Comparison of ENCODE assay signal across 8 mouse cellular contexts in the genomic region with DNA sequence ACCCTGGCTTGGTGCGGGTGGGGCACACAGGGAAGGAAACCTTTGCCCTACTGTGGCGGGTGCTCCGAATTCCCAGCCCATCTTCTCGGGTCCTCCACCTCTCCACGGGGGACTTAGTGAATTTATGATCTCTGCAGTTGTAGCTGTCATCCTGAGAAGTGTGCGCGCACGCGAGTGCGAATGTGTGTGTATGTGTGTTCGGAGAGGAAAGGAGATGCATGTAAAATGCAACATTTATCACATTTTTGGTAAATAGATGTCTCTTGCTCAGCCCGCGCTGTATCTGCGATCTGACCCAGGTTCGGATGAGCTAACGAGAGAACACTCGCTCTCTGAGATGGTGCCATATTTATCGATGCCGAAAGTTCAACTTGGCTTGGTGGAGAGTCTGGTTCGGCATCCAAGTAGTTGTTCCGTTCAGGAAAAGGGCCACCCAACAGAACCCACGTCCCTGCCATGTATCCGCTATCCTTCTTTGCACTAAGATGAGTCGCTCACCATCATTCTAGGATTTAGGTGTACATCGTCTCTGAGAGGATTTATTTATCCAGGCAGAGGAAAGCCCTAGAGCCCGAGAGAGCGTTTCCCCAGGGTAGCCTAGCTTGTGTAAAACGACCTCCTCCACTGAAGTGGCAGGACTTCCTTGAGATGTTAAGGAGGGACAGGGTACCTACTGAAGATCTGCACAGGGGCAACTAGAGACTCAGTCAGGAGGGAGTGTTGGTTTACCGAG. TPM values are rescaled to one million over a fixed set of nuclear protein-coding genes. Genes with fewer than 3 reads are reported as not detected.
A peak's percentile ranks its signal among the peaks of the same experiment; 100 is the strongest.
DNase-seq lines count a peak whose midpoint lies in the region; ATAC-seq and TF ChIP-seq lines count a peak whose summit lies in the region.

No protein-coding gene starts in this region.

- no peaks in the 10 kb centered on the region for H3K9me3 ChIP-seq in ES-E14 (ENCODE audit: control insufficient read depth, insufficient read depth, low read depth, low read length)
- H3K9me3 ChIP-seq in embryonic facial prominence, embryonic 10.5 days: no peaks in the 10 kb centered on the region
- no peaks in the 10 kb centered on the region for H3K9me3 ChIP-seq in hindbrain, embryonic 13.5 days
- H3K9me3 ChIP-seq in limb, embryonic 14.5 days (ENCODE audit: control insufficient read depth, low read length): no peaks in the 10 kb centered on the region
- H3K9me3 ChIP-seq in neural tube, embryonic 11.5 days (ENCODE audit: control insufficient read depth, low read length): no peaks in the 10 kb centered on the region

- WGBS in embryonic facial prominence, embryonic 10.5 days: under 1% methylated on average over 29 of the region's 29 CpGs
- under 1% methylated on average over 29 of the region's 29 CpGs for whole genome bisulfite sequencing in hindbrain, embryonic 13.5 days
- WGBS in limb, embryonic 14.5 days: under 1% methylated on average over 29 of the region's 29 CpGs
- under 1% methylated on average over 29 of the region's 29 CpGs for WGBS in neural tube, embryonic 11.5 days

- ATAC-seq in hindbrain, embryonic 13.5 days (ENCODE audit: low FRiP score): no peak
- no peak for ATAC-seq in limb, embryonic 14.5 days (ENCODE audit: low FRiP score, low read depth)
- no peak; the same call in 1 of the 2 replicates for ATAC-seq in neural tube, embryonic 11.5 days (ENCODE audit: insufficient read depth, low FRiP score, low TSS enrichment)
- ATAC-seq in megakaryocyte-erythroid progenitor cell, adult 5-6 weeks (replicated peaks; ENCODE audit: low FRiP score, low TSS enrichment, poor library complexity, severe bottlenecking): no peak

- H3K4me2 ChIP-seq in hindbrain, embryonic 13.5 days: peak overlapping the region; percentile 81
- peak overlapping the region; percentile 80 for H3K4me2 ChIP-seq in limb, embryonic 14.5 days (replicated peaks; ENCODE audit: low read depth, low read length, severe bottlenecking)
- peak overlapping the region; percentile 94 for H3K4me2 ChIP-seq in neural tube, embryonic 11.5 days (ENCODE audit: low read depth)

- H3K4me1 ChIP-seq in ES-E14 (ENCODE audit: control insufficient read depth in 2 of 2, insufficient read depth in 2 of 2, low read length in 2 of 2, poor library complexity in 1 of 2): peaks cover 2 to 3% of the 10 kb centered on the region in 2 experiments; a peak in 1 of 4 replicates
- H3K4me1 ChIP-seq in embryonic facial prominence, embryonic 10.5 days: peaks cover 14% of the 10 kb centered on the region
- peaks cover 11% of the 10 kb centered on the region; the same call in 1 of the 2 replicates for H3K4me1 ChIP-seq in hindbrain, embryonic 13.5 days (replicated peaks)
- H3K4me1 ChIP-seq in limb, embryonic 14.5 days (ENCODE audit: control insufficient read depth, insufficient read depth, low read length): peaks cover 12% of the 10 kb centered on the region
- H3K4me1 ChIP-seq in neural tube, embryonic 11.5 days (ENCODE audit: control insufficient read depth, insufficient read depth, low read length): peaks cover 2% of the 10 kb centered on the region; the same call in 1 of the 2 replicates

- H3K27me3 ChIP-seq in embryonic facial prominence, embryonic 10.5 days (replicated peaks; ENCODE audit: low read depth, poor library complexity, severe bottlenecking): no peaks in the 10 kb centered on the region
- H3K27me3 ChIP-seq in hindbrain, embryonic 13.5 days: 0 out of 2 replicates have a peak, but pooled peaks cover 3% of the 10 kb centered on the region
- H3K27me3 ChIP-seq in limb, embryonic 14.5 days (ENCODE audit: control insufficient read depth, insufficient read depth, low read length): no peaks in the 10 kb centered on the region
- H3K27me3 ChIP-seq in neural tube, embryonic 11.5 days (ENCODE audit: control insufficient read depth, insufficient read depth, low read length): no peaks in the 10 kb centered on the region

- no peaks in the 10 kb centered on the region for H3K36me3 ChIP-seq in ES-E14 (ENCODE audit: control insufficient read depth, insufficient read depth, low read length, poor library complexity, severe bottlenecking)
- no peaks in the 10 kb centered on the region; the same call in 1 of the 2 replicates for H3K36me3 ChIP-seq in embryonic facial prominence, embryonic 10.5 days (replicated peaks)
- H3K36me3 ChIP-seq in hindbrain, embryonic 13.5 days: peaks cover 3% of the 10 kb centered on the region; the same call in 1 of the 2 replicates
- peaks cover 4% of the 10 kb centered on the region; the same call in 1 of the 2 replicates for H3K36me3 ChIP-seq in limb, embryonic 14.5 days (ENCODE audit: control insufficient read depth, insufficient read depth, low read length)
- H3K36me3 ChIP-seq in neural tube, embryonic 11.5 days (ENCODE audit: control insufficient read depth, insufficient read depth, low read length): no peaks in the 10 kb centered on the region

- no peak overlapping the region for H3K27ac ChIP-seq in ES-E14 (ENCODE audit: insufficient read depth, low read depth, low read length, poor library complexity, severe bottlenecking)
- H3K27ac ChIP-seq in embryonic facial prominence, embryonic 10.5 days (replicated peaks): peak overlapping the region; percentile 91
- H3K27ac ChIP-seq in hindbrain, embryonic 13.5 days: peak overlapping the region; percentile 96
- H3K27ac ChIP-seq in limb, embryonic 14.5 days (replicated peaks; ENCODE audit: low read depth, low read length): peak overlapping the region; percentile 92; the same call in 1 of the 2 replicates
- peak overlapping the region; percentile 93 for H3K27ac ChIP-seq in neural tube, embryonic 11.5 days (ENCODE audit: low read depth, low read length)

- in situ Hi-C loops in ES-E14 (cut with MboI; ENCODE audit: low sequenced_read_pairs in 2 of 2, unreplicated experiment in 2 of 2): no loop called here

- H3K4me3 ChIP-seq in ES-E14 (ENCODE audit: insufficient read depth in 1 of 2, low read depth in 1 of 2, low read length in 2 of 2, poor library complexity in 1 of 2, severe bottlenecking in 1 of 2): peak overlapping the region; percentile 73 to 82
- H3K4me3 ChIP-seq in embryonic facial prominence, embryonic 10.5 days: peak overlapping the region; percentile 78
- peak overlapping the region; percentile 90 for H3K4me3 ChIP-seq in hindbrain, embryonic 13.5 days
- peak overlapping the region; percentile 82 for H3K4me3 ChIP-seq in limb, embryonic 14.5 days (replicated peaks; ENCODE audit: low read length)
- H3K4me3 ChIP-seq in neural tube, embryonic 11.5 days (ENCODE audit: low read depth, low read length): peak overlapping the region; percentile 75

- peak; percentile 24 for DNase-seq in kidney, adult 9 months
- no peak for DNase-seq in kidney, postnatal 14 days
- DNase-seq in ES-E14 (ENCODE audit: low read depth, low spot score): no peak
- no peak for DNase-seq in embryonic facial prominence, embryonic 10.5 days (ENCODE audit: low spot score)
- DNase-seq in limb, embryonic 14.5 days (ENCODE audit: low spot score): no peak
- peak; percentile 56 for DNase-seq in neural tube, embryonic 11.5 days (ENCODE audit: low spot score)

- peak overlapping the region; percentile 83 for H3K9ac ChIP-seq in ES-E14 (ENCODE audit: insufficient read depth, low read depth, low read length, poor library complexity, severe bottlenecking)
- H3K9ac ChIP-seq in hindbrain, embryonic 13.5 days: peak overlapping the region; percentile 92
- H3K9ac ChIP-seq in limb, embryonic 14.5 days (ENCODE audit: low read depth, low read length, severe bottlenecking): peak overlapping the region; percentile 90
- peak overlapping the region; percentile 85 for H3K9ac ChIP-seq in neural tube, embryonic 11.5 days (ENCODE audit: low read length)

- no peak for TF ChIP-seq POLR2A in limb, embryonic 14.5 days (IDR thresholded peaks at IDR 0.05; ENCODE audit: borderline replicate concordance, extremely low read depth, insufficient read depth, insufficient read length)

TF ChIP-seq in ES-E14, 5 proteins besides CTCF, POLR2A, EP300 and RAD21:
- TF ChIP-seq ZNF384 (IDR thresholded peaks at IDR 0.05; ENCODE audit: low read depth, low read length) (no peak), CHD2 (IDR thresholded peaks at IDR 0.05; ENCODE audit: low read depth, low read length) (no peak), ZC3H11A (IDR thresholded peaks at IDR 0.05; ENCODE audit: borderline replicate concordance, low read depth, low read length) (no peak), HCFC1 (IDR thresholded peaks at IDR 0.05; ENCODE audit: borderline replicate concordance, insufficient read depth, low read length) (no peak), MAFK (IDR thresholded peaks at IDR 0.05; ENCODE audit: insufficient read depth, low read depth, low read length) (no peak)

RNA-seq across cellular contexts. Expression of gene Camk2d, which starts 1.7 kb away (rescaled TPM):
- total RNA-seq in ES-E14 (2012; rRNA removed): 6.8 and 12.4 TPM in 2 replicates
- polyA plus RNA-seq in embryonic facial prominence, embryonic 10.5 days (2016; fragmentation: Nextera tagmentation; extraction: Ambion mirVana): 12.3 and 13.7 TPM in 2 replicates
- 43.1 and 44.8 TPM in 2 replicates for polyA plus RNA-seq in hindbrain, embryonic 13.5 days (2015; fragmentation: Nextera tagmentation; extraction: Ambion mirVana)
- polyA plus RNA-seq in limb, embryonic 14.5 days (2012; rRNA removed): 40.0 and 46.0 TPM in 2 replicates
- 37.4 and 43.4 TPM in 2 replicates for polyA plus RNA-seq in limb, embryonic 14.5 days (2014; fragmentation: Nextera tagmentation; extraction: Ambion mirVana)
- 20.8 and 21.4 TPM in 2 replicates for polyA plus RNA-seq in neural tube, embryonic 11.5 days (2014; fragmentation: Nextera tagmentation; extraction: Ambion mirVana)
- 4.1 and 4.7 TPM in 2 replicates for total RNA-seq in megakaryocyte-erythroid progenitor cell, adult 5-6 weeks (2014; fragmentation: Nextera tagmentation)
- total RNA-seq in megakaryocyte-erythroid progenitor cell, adult 5-6 weeks (2017): 3.1 and 3.2 TPM in 2 replicates

Comparison
In these comparisons a context has a peak if more than half of its experiments do, and no peak if none do; other contexts are left out.
1. DNase-seq: peak in kidney, adult 9 months (single experiment) and neural tube, embryonic 11.5 days (single experiment); none in kidney, postnatal 14 days (single experiment), ES-E14 (single experiment), embryonic facial prominence, embryonic 10.5 days (single experiment) and limb, embryonic 14.5 days (single experiment).
2. Peak in every context shown above with its lines, with median percentiles within 50 percentile points of each other: H3K4me3 ChIP-seq, H3K9ac ChIP-seq and H3K4me2 ChIP-seq.